Mouse (Mus musculus): ENCODE results near the gene Cass4.

DNA sequence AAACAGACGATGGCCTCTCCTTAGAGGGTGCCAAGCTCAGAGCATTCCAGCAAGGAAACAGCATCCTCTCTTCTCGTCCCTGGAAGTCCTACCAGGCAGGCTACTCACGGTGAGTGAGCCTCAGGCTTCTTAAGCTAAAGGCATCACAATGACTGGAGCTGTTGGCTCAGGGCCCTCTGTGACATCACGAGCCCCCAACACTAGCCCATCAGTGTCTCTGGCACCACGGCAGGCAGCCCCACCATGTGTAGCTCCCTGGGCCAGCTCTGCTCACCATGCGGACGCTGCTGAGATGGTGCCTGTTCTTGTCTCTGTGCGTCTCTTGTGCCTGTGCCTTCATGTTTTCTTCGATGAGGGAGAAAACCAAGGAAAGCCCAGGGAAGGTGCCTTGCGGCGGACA, 78.7 kb downstream of the Cass4 start, which contains the start of gene Fam209:
- TF ChIP-seq CTCF (IDR thresholded peaks at IDR 0.05; ENCODE audit: low read depth, low read length), result no peak
- no peak for TF ChIP-seq POLR2A (IDR thresholded peaks at IDR 0.05; ENCODE audit: borderline replicate concordance, low read depth, low read length)

Measured in bone marrow macrophage, adult 2 months (primary cell).